Mouse (Mus musculus) fibroblast of lung, adult 2 months (primary cell): Measurements from ENCODE around the gene Necab2.

Source experiments
- DNase-seq: peaks from one replicate; pipeline ENCODE4 v3.0.0-alpha.2; 2011; ENCODE audit warnings: low read depth

The Necab2 gene

GRCm38 (mm10) chr8:119428350-119428740, 18.2 kb upstream of the Necab2 start:
- DNase-seq = peak; percentile 76

GRCm38 (mm10) chr8:119428766-119429327, 17.7 kb upstream of the Necab2 start:
- DNase-seq = no peak

GRCm38 (mm10) chr8:119429552-119429951, 17.0 kb upstream of the Necab2 start:
- DNase-seq = no peak

GRCm38 (mm10) chr8:119430250-119430649, 16.3 kb upstream of the Necab2 start:
- DNase-seq = no peak

GRCm38 (mm10) chr8:119430690-119431089, 15.8 kb upstream of the Necab2 start:
- no peak for DNase-seq

- DNase-seq = no peak
Measured at GRCm38 (mm10) chr8:119432372-119432771, 14.1 kb upstream of the Necab2 start.

GRCm38 (mm10) chr8:119433582-119434174, 12.8 kb upstream of the Necab2 start, which contains the start of gene Osgin1:
Osgin1 (plus strand) TSS chr8:119434124.
- DNase-seq = no peak

GRCm38 (mm10) chr8:119434569-119434968, 11.9 kb upstream of the Necab2 start:
- no peak for DNase-seq

GRCm38 (mm10) chr8:119435527-119435926, 11.0 kb upstream of the Necab2 start:
- no peak for DNase-seq

- DNase-seq = no peak
Measured at GRCm38 (mm10) chr8:119436331-119436730, 10.2 kb upstream of the Necab2 start.

- DNase-seq = no peak
Measured at GRCm38 (mm10) chr8:119436933-119437332, 9.6 kb upstream of the Necab2 start.

GRCm38 (mm10) chr8:119437506-119437905, 9.0 kb upstream of the Necab2 start:
- DNase-seq = no peak

GRCm38 (mm10) chr8:119438876-119439275, 7.6 kb upstream of the Necab2 start:
- no peak for DNase-seq

GRCm38 (mm10) chr8:119439424-119439823, 7.1 kb upstream of the Necab2 start:
- no peak for DNase-seq

- DNase-seq = no peak
Measured at GRCm38 (mm10) chr8:119439893-119440249, 6.6 kb upstream of the Necab2 start.

- peak; percentile 77 for DNase-seq
Measured at GRCm38 (mm10) chr8:119440250-119440951, 6.1 kb upstream of the Necab2 start.

GRCm38 (mm10) chr8:119440952-119441270, 5.6 kb upstream of the Necab2 start:
- DNase-seq = no peak

- no peak for DNase-seq
Measured at GRCm38 (mm10) chr8:119442013-119442412, 4.5 kb upstream of the Necab2 start.

- DNase-seq = no peak
Measured at GRCm38 (mm10) chr8:119442970-119443369, 3.5 kb upstream of the Necab2 start.

- DNase-seq = no peak
Measured at GRCm38 (mm10) chr8:119446990-119447780, 666 bp downstream of the Necab2 start.

GRCm38 (mm10) chr8:119447781-119448170, 1.3 kb downstream of the Necab2 start:
- no peak for DNase-seq

- no peak for DNase-seq
Measured at GRCm38 (mm10) chr8:119449627-119450026, 3.1 kb downstream of the Necab2 start.

- DNase-seq = no peak
Measured at GRCm38 (mm10) chr8:119451131-119451530, 4.6 kb downstream of the Necab2 start.
